In the genomic region with DNA sequence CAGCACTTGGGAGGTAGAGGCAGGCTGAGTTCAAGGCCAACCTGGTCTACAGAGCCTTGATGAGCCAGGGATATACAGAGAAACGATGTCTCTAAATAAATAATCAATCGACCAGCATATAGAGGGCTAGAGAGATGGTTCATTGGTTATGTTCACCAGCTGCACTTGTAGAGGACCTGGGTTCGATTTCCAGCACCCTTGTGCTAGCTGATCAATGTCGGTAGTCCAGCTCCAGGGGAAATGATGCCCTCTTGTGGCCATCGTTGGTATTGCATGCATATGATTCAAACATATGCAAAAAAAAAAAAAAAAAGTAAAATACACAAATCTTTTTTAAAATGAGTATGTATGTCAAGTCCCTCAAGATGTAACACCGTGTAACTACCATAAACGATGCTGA, we compare ENCODE assay signal across 9 mouse cellular contexts. TPM values are rescaled to one million over a fixed set of nuclear protein-coding genes. Genes with fewer than 3 reads are reported as not detected.
DNase-seq lines count a peak whose midpoint lies in the region; ATAC-seq and TF ChIP-seq lines count a peak whose summit lies in the region.
"Had no signal": no experiment of that assay in that cellular context is flagged by ENCODE, and none has a peak within 500 bp of the region (broad histone marks: within the 10 kb centered on the region; RNA-seq: fewer than 3 reads in every experiment).

No protein-coding gene starts in this region.

- H3K4me1 ChIP-seq in kidney, embryonic 15.5 days = peaks cover 13% of the 10 kb centered on the region; the same call in 1 of the 2 replicates
- no peaks in the 10 kb centered on the region for H3K4me1 ChIP-seq in lung, postnatal 0 days (ENCODE audit: insufficient read depth, low read depth, low read length)

- H3K9ac ChIP-seq in kidney, embryonic 15.5 days = no peak overlapping the region
- H3K9ac ChIP-seq in lung, postnatal 0 days (replicated peaks; ENCODE audit: low read depth) = no peak overlapping the region

- H3K9me3 ChIP-seq in kidney, embryonic 15.5 days (replicated peaks) = no peaks in the 10 kb centered on the region
- H3K9me3 ChIP-seq in lung, postnatal 0 days (ENCODE audit: low read length) = no peaks in the 10 kb centered on the region

- H3K4me2 ChIP-seq in kidney, embryonic 15.5 days = peak overlapping the region; percentile 94; the same call in 1 of the 2 replicates
- H3K4me2 ChIP-seq in lung, postnatal 0 days (replicated peaks; ENCODE audit: low read depth, low read length) = peak overlapping the region; percentile 78

- ATAC-seq in granulocyte monocyte progenitor cell, adult 5-6 weeks (replicated peaks; ENCODE audit: poor library complexity, severe bottlenecking) = 0 out of 2 replicates have a peak, but pooled peaks have one; percentile 31
- no peak for ATAC-seq in kidney, embryonic 15.5 days (replicated peaks; ENCODE audit: low FRiP score)
- no peak for ATAC-seq in lung, postnatal 0 days
- no peak for ATAC-seq in activated CD4-positive, CD25-positive, alpha-beta regulatory T cell, adult 4 months

- H3K4me3 ChIP-seq in kidney, embryonic 15.5 days (replicated peaks) = peak overlapping the region; percentile 86
- H3K4me3 ChIP-seq in lung, postnatal 0 days (ENCODE audit: low read depth, low read length) = peak overlapping the region; percentile 69

- H3K36me3 ChIP-seq in kidney, embryonic 15.5 days = no peaks in the 10 kb centered on the region
- no peaks in the 10 kb centered on the region for H3K36me3 ChIP-seq in lung, postnatal 0 days (ENCODE audit: insufficient read depth, low read length)

- WGBS in kidney, embryonic 15.5 days = 18% methylated on average over 7 of the region's 7 CpGs
- WGBS in lung, postnatal 0 days = 18% methylated on average over 7 of the region's 7 CpGs

- no peak overlapping the region for H3K27ac ChIP-seq in kidney, embryonic 15.5 days
- peak overlapping the region; percentile 87; the same call in 1 of the 2 replicates for H3K27ac ChIP-seq in lung, postnatal 0 days (ENCODE audit: low read length)

- peak; percentile 60 for DNase-seq in urinary bladder, postnatal 25 days (ENCODE audit: low spot score)
- no peak for DNase-seq in urinary bladder, adult 2 months (ENCODE audit: low spot score)
- peak; percentile 74 for DNase-seq in cerebellum, adult 8-10 months
- peak; percentile 49 for DNase-seq in lung, postnatal 0 days (ENCODE audit: low spot score)
- DNase-seq in right cerebral cortex, postnatal 4 days = peak; percentile 82

- peaks cover 3% of the 10 kb centered on the region; the same call in 1 of the 2 replicates for H3K27me3 ChIP-seq in kidney, embryonic 15.5 days
- no peaks in the 10 kb centered on the region for H3K27me3 ChIP-seq in lung, postnatal 0 days (replicated peaks; ENCODE audit: insufficient read depth, low read length)

- no peak for TF ChIP-seq EP300 in lung, postnatal 0 days (IDR thresholded peaks at IDR 0.05)

- TF ChIP-seq CTCF in lung, postnatal 0 days (IDR thresholded peaks at IDR 0.05) = peak; percentile 82

RNA-seq across cellular contexts. Expression of gene Atp9a, which starts 0.4 kb away (rescaled TPM):
- polyA plus RNA-seq in urinary bladder, adult 2 months (2012; rRNA removed) = 32.4 and 42.3 TPM in 2 replicates
- total RNA-seq in granulocyte monocyte progenitor cell, adult 5-6 weeks (2014; fragmentation: Nextera tagmentation) = 0.62 TPM in 1 of 2 replicates, not detected in the other
- total RNA-seq in granulocyte monocyte progenitor cell, adult 5-6 weeks (2017) = 0.56 and 0.82 TPM in 2 replicates
- 10.2 and 10.7 TPM in 2 replicates for polyA plus RNA-seq in kidney, embryonic 15.5 days (2015; fragmentation: Nextera tagmentation; extraction: Ambion mirVana)
- 19.5 and 21.1 TPM in 2 replicates for polyA plus RNA-seq in lung, postnatal 0 days (2015; fragmentation: Nextera tagmentation; extraction: Ambion mirVana)
- 1 to 10 TPM; 4.0 to 7.6 TPM for polyA plus RNA-seq in activated CD4-positive, CD25-positive, alpha-beta regulatory T cell, adult 4 months (2017; shearing (Covaris generic))

RNA-seq across cellular contexts. Expression of gene Sall4, which starts 25.1 kb away (rescaled TPM):
- polyA plus RNA-seq in urinary bladder, adult 2 months (2012; rRNA removed) = 0.15 and 0.16 TPM in 2 replicates
- total RNA-seq in granulocyte monocyte progenitor cell, adult 5-6 weeks (2014; fragmentation: Nextera tagmentation) = not detected in 2 replicates
- not detected in 2 replicates for total RNA-seq in granulocyte monocyte progenitor cell, adult 5-6 weeks (2017)
- 0.09 and 0.35 TPM in 2 replicates for polyA plus RNA-seq in kidney, embryonic 15.5 days (2015; fragmentation: Nextera tagmentation; extraction: Ambion mirVana)
- not detected in 2 replicates for polyA plus RNA-seq in lung, postnatal 0 days (2015; fragmentation: Nextera tagmentation; extraction: Ambion mirVana)
- under 1 TPM in 1 of 2 experiments, not detected in 1; 0.17 TPM for polyA plus RNA-seq in activated CD4-positive, CD25-positive, alpha-beta regulatory T cell, adult 4 months (2017; shearing (Covaris generic))
- total RNA-seq: neutrophil, adult 5-6 weeks had no signal
